Mouse (Mus musculus) right cerebral cortex, adult 18-20 months (tissue): ENCODE data around the gene Fam227a.

Source experiments
- DNase-seq: peaks from one replicate; pipeline ENCODE4 v3.0.0; 2022; ENCODE audit warnings: mixed read lengths

Fam227a gene

DNA sequence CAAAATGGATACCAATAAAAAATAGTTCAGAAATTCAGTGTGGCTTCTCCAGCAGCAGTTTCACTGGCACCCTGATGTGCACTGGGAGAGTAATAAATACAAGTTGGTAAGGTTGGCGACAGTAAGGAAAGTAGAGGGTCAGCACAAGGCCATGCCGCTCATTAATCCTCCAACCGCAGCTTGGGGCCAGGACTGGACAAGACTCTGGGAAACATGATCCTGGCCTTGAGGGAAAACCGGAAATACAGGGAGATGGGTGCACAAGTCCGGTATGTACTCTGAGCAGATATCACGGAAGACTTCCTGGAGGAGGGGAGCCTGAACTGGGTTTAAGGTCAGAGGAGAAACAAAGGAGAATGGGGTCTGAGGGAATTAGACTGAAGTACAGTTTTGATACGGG is 43.3 kb downstream of the Fam227a start:
- DNase-seq = no peak

DNA sequence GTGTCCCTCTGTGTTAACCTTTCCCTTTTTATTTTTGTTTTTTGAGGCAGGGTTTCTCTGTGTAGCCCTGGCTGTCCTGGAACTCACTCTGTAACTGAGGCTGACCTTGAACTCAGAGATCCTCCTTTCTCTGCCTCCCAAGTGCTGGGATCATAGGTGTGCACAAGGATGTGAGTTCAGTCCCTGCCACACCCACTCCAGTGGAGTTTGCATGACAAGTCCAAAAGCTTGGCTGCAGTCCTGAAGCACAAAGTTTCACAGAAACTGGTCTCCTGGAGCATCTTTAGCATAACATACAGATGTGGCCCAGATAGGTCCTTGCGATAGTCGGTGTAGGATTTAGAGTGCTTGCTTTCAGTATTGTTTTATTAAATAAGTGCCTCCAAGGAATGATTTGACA is 49.5 kb downstream of the Fam227a start:
- DNase-seq = no peak

DNA sequence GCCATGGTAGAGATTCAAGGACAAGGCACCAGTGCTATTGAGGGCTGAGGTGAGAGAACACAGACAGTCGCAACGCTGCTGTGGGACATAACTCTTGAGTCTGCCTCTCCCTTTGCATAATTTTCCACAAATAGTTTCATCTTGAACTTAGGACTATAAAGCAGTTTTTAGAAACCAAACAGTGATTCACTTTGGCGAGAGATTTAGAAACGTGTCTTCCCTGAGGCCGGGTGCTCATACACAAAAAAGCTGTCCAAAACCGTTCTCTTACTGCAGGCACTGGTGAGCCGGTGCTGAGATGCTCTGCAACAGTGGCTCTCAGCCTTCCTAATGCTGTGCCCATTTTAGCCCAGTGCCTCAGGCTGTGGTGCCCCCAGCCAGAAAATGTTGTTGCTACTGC is 50.5 kb downstream of the Fam227a start:
- peak; percentile 34 for DNase-seq

GRCm38 (mm10) chr15:79607757-79608156 is 51.0 kb downstream of the Fam227a start:
- peak; percentile 37 for DNase-seq

DNA sequence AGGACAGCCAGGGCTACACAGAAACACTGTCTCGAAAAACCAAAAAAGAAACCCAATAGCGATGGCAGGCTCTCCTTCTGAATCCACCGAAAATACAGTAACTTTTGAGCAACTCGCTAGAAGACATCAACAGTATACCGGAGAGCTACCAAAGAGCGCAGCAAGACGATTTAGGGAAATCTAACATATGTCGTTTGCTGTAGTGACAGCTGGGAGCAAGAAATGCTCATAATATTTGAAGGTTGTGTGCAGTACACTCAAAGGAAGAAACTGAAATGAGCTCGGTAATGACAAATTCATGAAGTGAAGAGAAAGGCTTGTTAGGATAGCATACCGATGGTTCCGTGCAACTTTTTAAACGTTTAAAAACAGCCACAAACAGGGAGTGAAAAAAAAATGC is 52.6 kb downstream of the Fam227a start:
- no peak for DNase-seq

DNA sequence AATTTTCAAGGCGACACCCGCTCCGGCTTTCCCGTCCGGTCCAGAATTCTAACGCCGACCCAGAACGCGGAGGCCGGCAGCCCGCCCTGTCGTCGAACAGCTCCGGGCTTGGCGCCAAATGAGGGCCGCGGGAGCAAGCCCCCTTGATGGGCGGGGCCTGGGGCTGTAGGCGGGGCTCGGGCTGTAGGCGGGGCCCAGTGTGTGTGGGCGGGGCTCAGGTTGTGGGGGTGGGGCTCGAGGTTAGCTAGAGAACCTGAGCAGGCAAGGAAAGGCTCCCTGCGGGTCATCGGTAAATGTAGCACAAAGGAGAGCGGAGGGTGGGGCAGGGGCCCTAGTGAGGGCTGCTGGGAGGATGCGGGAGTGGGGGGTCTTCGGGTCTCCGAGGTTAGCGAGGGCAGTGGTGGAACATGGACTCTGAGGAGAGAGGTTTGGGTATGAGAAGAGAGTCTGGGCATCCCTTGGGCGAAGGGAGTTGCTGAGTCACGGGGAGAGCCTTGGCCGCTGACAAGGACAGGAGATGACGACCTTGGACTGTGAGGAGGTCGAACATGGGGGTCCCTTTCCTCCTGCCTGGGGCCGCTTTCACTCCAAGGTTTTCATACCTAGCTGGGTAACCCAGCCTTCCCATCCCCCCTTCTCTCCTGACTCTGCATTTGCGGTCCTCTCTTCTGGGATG is 53.6 kb downstream of the Fam227a start, which contains the start of gene Dmc1:
TSS of gene Dmc1 (minus strand) at position 120 of the 676 bp plus-strand sequence.
- DNase-seq = no peak

- peak; percentile 73 for DNase-seq
Observed at GRCm38 (mm10) chr15:79600176-79600575, 58.6 kb downstream of the Fam227a start.

GRCm38 (mm10) chr15:79598715-79599114 is 60.0 kb downstream of the Fam227a start:
- no peak for DNase-seq

DNA sequence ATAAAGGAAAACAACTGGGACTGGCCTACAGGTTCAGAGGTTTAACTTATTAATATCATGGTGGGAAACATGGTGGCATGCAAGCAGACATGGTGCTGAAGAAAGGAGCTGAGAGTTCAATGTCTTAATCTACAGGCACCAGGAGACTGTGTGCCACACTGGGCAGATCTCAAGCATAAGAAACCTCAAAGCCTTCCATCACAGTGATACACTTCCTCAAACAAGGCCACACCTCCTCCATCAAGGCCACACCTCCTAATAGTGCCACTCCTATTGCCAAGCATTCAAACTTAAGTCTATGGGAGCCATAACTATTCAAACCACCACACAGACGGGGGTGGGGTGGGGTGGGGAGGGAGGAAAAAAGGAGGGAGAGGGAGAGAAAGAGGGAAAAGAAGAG is 77.2 kb downstream of the Fam227a start:
- no peak for DNase-seq

- peak; percentile 51 for DNase-seq
Observed at GRCm38 (mm10) chr15:79577671-79578426, 80.9 kb downstream of the Fam227a start.

DNA sequence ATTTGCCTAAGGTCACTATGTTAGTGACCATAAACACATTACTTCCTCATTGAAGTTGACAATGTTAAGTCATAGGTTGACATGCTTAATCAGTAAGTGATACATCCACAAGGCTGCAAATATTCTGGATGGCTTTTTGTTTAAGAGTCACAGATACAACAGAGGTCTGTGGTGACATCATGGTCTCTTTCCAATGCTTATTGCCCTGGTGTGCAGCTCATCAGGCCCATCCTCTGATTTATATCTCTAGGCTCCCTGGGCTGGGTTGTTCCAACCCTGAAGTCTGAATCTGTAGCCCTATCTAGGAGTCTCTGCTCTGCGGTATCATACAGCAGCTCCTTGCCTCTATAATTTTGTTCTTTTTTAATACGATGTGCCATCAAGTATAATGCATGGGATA is 81.8 kb downstream of the Fam227a start:
- no peak for DNase-seq

- peak; percentile 19 for DNase-seq
Observed at GRCm38 (mm10) chr15:79575543-79576222, 83.1 kb downstream of the Fam227a start.

GRCm38 (mm10) chr15:79562417-79562816 is 96.3 kb downstream of the Fam227a start:
- DNase-seq = peak; percentile 72

DNA sequence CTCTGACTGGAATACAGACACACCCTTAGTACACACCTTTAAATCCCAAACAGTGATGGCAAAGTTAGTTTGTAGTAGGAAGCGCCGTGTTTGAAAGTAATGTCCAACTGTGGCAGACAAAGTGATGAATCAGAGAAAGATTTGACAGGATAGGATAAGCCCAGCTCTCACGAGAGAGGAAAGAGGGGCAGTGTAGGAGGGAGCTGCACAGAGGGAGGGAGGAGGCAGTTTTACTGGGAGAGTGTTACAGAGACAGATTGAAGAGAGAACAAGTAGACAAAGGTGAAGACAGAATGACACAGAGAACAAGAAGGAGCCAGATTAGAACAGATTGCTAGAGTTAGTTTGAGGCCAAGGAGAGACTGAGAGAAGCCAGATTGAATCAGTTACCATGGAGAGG is 99.1 kb downstream of the Fam227a start:
- no peak for DNase-seq
